Mouse (Mus musculus) liver (tissue): ENCODE results near the gene Fam168b.

Source experiments
- DNase-seq: peaks from one replicate; pipeline ENCODE4 v3.0.0-alpha.2; 2020; ENCODE audit warnings: mixed read lengths

The Fam168b gene

DNA sequence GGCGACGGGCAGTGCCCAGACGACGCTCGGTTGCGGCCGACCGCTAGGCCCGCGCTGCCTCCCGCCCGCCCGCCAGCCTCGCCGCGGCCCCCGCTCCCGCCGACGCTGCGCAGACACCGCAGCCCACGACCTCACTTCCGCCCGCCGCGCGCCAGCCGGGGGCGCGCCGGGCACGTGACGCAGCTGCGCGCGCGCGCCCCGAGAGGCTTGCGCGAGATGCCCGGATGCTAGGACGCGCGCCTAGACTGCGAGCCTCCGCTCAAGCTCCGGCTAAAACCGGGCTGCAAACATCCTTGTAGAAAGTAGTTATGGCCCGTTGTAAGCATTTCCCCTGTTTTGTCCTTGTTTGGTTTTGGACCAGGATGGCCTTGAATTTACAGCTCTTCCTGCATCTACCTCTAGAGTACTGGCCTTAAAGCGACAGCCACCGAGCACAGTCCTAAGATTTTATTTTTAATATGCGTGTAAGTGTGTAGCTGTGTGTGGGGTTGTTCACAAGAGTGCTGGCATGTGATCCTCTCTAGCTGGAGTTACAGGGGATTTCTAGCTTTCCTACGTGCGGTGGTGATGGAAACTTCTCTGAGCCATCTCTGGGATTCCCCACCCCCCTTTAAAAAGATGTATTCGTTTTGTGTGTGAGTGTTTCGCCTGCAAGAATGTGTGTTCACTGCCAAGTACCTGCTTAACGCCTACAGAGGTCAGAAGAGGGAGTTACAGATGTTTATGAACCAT is at the start of gene Fam168b:
Fam168b (minus strand) TSS at position 179 of the 732 bp plus-strand sequence.
- peak; percentile 88 for DNase-seq

DNA sequence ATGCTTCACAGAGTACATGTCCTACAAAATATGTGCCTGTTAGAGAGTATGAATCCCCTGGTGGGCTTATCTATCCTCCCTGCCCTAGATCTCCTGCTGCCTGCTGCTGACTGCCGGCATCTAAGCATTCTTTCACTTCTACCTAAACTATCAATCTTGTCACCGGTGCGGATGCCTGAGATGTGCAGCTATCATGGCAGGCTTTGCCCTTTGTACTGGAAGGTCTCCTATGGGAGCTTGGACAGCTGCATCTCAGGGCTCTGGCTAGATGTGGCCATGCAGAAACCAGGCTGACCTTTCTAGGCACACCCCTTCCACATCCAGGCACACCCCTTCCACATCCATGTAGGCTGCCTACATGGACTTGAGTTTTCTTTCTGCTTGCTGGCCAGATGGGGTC is 49.6 kb upstream of the Fam168b start:
- DNase-seq = no peak

DNA sequence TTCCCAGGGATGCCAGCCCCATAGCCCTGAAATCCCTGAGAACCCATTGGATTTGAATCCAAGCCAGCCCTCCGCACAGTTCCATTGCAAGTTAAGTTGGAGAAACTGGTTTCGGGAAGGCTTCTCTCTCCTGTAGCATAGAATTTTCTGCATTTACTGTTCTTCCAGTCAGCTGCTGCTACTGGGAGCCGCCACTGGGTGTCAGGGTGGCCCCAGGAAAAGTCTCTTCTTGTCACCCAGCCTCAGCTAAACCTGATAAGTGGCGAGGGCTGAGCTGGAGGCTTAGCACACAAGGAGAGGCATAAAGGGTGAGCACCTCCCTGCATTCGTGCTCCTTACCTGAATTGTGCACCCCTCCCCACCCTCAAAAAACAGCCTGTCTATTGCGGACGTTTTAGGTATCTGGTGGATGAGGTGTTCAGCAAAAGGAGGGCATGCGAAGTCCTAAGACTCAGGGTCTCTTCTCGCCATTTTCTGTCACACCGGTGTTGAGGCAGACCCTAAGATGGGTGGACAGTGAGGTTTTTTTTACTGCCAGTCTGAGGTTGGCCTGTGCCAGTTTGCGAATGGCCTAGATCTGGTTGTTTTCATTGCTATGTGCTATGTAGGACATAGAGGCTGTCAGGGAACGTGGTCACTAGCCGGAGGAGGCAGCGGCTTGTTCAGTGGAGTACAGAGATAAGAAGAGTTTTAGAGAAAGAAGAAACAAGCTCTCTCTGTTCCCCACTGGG is 48.9 kb upstream of the Fam168b start:
- peak; percentile 15 for DNase-seq

DNA sequence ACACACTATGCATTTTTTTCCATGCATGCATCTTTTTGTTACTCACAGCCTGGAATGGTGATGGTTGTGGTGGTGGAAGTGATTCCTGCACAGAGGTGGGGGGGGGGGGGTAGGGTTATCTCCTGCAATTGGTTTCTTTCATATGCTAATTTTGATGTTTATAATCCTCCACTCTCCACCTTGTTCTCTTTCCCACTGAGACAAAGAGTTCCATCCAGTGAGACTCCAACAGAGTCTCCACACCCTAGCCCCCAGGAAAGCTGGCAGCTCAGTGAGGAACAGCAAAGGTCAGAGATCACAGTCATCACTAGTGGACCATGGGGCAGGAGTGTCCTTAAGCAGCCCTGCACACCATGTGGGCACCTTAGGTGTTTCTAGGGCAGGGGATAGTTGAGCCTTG is 40.9 kb upstream of the Fam168b start:
- no peak for DNase-seq

DNA sequence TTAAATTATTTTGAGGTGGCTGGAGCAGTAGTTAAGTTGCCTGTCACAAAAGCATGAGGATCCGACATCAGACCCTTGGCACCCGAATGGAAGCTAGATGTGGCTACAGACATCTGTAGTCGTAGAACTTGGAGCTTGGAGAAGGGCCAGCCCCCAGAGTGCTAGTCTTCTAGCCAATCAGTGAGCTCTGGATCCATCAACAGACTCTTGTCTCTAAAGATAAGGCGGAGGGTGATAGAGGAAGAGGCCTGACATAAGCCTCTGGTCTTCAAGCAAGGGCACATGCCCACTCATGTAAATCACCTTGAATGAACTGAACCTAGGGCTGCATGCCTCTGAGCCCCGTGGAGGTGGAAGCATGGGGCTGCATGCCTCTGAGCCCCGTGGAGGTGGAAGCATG is 36.7 kb upstream of the Fam168b start:
- DNase-seq = no peak

DNA sequence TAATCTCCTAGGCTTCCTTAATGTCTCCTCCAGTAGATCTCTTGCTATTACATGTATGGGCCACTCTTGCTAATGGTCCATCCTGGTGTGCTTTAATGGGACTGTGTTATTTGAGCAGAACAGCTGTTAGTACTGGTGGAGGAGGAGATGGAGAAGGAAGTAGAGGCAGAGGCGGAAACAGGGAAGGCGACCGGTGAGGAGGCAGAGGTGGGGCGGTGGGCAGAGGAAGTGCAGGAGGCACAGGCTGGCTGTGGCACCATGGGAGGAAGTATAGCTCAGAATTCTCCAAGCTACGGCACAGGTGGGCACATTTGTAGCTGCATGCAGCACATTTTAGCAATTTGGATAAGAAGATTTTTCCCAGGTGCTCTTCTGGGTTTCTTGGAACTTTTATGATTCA is 30.7 kb upstream of the Fam168b start:
- no peak for DNase-seq

DNA sequence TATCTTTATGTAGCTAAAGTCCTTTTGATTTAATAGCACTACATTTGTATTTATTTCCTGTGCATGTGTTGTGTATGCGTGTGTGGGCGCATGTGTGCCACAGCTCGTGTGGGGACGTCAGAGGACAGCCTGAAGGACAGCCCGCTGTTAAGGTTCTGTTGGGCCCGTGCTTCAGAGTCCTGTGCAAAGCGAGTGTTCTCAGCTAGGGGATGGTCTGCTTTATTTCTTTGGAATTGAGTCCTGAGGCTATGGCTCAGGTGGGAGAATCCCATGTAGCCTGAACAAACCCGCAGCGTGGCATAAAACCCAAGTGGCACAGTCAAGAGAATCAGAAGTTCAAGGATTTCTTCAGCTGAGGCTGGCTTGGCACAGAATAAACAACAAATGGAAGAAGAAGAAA is 28.3 kb upstream of the Fam168b start:
- DNase-seq = no peak

DNA sequence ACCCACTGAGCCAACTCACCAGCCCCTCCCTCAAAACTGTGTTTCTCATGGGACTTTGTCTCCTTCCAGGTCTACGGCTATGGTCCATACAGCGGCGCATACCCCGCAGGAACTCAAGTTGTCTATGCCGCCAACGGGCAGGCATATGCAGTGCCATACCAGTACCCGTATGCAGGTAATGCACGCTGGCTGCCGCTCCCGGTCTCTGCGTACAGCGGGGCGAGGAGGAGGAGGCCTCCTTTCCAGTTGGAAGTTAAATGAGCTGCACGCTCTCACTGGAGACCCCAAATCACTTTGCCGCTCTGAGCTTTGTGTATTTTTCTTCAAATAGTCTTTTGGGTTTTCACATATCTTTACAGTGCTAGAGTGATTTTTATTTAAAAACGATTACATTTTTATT is 26.4 kb upstream of the Fam168b start:
- no peak for DNase-seq

DNA sequence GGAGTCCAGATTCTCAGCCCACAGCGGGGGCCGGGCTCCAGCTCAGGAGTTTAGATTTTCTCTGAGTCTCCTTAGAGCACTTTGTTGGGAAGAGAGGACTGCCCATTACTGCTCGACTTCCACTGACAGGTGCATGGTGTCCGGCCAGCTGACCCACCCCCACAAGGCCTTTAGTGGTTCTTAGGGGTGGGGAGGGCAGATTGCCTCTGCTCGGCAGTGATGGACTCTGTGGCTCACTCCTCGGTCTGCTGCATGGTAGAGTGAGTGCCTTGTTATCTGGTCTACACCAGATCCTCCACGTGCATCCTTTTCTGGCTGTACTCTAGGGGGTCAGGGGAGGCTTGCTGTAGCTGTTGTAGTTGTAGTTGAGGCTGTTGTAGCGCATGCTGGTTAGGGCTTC is 25.5 kb upstream of the Fam168b start:
- no peak for DNase-seq

DNA sequence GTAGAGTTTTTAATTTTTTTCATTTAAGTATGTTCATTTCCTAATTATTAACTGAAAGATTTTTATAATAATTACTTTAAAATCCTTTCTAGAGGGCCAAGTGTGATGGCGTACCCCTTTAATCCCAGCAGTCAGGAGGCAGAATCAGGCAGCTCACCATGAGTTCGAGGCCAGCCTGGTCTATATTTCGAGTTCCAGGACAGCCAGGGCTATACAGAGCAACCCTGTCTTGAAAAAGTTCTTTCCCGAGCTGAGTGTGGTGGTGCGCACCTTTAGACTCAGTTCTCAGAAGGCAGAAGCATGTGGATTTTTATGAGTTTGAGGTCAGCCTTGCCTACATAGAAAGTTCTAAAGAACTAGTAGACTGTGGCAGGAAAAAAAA is 24.7 kb upstream of the Fam168b start:
- no peak for DNase-seq

DNA sequence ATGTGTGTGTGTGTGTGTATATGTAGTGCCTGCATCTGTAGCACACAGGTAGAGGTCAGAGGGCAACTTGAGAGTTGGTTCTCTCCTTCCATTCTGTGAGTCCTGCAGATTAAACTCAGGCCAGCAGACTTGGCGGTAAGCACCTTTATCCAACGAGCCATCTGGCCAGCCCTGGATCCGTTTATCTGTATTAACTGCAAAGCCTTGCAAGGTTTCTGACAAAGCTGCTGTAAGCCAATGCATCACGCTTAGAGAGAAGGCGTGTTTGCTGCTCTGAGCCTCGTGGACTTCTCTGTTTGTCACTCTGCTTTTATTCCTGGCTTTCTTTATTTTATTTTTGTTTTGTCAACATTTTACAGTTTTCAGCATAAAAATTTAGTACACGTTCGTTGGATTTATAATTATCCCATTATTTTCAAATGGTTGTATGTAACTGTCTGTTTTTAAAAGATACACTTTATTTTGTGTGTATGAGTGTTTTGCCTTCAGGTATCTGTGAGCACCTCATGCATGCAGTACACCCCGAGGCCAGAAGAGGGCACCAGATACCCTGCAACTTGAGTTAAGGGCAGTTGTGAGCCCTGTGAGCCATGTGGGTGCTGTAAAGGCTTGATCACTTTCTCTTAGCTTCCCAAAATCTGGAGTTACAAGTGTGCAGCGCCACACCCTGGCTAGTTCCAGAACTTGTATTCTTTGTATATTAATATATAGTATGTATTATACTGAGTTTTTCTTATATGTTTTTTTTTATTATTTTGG is 24.1 kb upstream of the Fam168b start:
- peak; percentile 87 for DNase-seq

DNA sequence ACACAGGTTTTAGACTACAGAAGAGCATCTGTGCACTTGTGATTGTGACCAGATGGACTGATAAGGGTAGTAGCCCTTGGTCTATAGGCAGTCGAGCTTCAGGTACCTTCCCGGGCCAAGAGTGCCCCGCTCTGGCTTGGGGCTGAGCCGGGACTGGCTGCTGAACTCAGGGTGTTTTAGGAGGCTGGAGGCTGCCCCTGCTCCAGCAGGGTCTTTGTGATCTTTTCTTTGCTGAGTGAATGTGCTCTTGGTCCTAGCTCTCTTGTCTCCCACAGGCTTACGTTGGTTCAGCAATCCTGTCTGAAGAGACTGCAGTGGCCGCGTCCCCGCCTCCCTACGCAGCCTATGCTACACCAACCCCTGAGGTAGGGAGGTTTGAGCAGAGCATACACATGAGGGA is 23.0 kb upstream of the Fam168b start:
- DNase-seq = no peak

DNA sequence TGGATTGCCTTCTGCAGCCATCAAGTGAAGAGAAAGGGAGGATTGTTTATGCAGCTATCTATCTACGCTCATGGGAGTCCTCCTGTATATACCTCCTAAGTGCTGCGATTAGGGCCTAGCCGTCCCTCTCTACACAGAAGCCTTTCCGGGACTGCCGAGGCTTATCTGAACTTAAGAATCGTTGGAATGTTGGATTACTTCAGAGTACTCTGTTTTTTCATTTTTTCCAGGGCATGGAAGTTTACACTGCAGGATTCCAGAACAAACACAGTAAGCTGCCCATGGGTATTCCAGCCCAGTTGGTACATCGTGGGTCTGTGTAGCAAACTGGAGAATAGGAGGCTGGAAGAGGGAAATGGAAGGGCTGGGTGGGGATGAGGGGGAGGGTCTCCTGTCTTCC is 21.4 kb upstream of the Fam168b start:
- no peak for DNase-seq

DNA sequence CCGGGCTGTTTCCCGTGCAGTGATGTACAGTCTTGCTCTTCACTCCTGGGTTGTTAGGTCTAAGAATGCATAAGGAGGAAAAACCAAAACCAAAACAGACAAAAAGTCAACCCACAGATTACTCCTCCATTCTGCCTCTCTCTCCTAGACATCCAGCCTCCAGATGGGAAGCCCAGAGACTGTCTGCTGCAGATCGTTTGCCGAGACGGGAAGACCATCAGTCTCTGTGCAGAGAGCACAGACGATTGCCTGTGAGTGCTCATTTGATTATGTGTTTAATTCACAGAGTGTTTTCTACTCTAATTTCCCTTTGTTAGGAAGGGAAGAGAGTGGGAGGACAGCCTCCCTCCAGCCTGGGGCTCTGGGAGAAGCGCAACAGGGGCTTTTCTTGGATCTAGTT is 20.5 kb upstream of the Fam168b start:
- DNase-seq = no peak

DNA sequence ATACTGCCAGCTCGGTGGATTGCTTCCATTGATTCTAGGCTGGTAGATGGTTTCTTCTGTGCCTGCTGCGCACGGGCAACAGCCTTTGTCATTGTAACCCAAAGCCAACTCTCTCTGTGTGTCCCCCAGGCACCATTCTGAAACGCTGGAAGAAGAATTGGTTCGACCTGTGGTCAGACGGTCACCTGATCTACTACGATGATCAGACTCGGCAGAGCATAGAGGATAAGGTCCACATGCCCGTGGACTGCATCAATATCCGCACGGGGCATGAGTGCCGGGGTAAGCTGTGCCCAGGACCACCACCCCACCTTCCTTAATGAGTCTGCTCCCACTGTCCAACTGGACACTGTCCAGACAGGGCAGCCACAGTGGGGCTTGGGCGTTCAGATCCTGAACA is 20.0 kb upstream of the Fam168b start:
- no peak for DNase-seq

DNA sequence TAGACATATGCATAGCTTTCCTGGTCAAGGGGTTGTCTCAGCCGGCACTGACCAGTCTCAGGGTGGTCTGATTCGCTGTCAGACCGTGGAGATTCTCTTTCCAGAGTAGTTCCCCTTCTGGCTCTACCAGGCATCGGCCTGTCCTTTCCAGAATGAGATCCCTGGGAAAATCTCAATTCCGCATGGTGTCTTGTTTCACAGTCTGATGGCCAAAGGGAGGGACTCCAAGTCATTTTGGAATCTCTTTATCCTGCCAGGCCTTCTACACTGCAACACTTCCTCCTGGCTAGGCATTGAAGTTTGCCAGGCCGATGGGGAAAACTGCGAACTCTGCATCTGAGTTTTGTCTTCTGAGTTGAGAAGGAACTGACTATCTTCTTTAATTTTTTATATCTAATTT is 17.3 kb upstream of the Fam168b start:
- no peak for DNase-seq

DNA sequence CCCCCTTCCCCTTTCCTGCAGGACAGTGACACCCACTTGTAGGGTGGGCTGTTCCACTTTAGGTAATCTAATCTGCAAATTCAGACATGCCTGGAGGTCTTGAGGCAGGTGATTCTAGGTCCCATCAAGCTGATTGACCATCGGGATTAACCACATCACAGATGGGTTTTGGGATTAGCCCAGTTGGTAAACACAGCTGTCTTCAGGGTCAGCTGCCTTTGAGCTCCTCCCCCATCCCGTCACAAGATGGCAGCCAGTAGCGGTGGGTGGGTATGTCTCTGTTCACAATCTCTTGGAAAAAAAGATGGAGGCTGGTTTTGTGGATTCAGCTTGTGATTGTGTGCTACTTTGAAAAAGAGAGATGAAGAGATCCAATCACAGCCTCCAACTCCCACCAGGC is 16.9 kb upstream of the Fam168b start:
- no peak for DNase-seq

DNA sequence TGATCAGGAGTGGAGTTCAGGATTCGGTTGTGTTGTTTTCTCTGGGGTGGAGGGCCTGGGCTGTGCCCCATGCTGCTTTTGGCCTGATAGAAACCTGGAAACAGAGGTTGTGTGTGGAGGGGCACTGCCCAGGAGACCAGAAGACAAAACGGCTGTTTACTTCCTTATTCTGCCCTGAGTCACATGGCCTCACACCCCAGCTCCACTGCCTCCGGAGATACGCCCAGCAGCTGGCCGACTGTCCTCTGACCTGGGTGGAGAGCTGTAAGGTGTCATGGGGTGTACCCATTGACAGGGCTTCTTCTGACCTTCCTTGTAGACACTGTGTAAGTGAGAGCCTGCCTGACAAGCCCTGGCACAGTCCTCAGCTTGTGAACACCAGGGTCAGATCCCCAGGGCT is 15.8 kb upstream of the Fam168b start:
- DNase-seq = no peak

DNA sequence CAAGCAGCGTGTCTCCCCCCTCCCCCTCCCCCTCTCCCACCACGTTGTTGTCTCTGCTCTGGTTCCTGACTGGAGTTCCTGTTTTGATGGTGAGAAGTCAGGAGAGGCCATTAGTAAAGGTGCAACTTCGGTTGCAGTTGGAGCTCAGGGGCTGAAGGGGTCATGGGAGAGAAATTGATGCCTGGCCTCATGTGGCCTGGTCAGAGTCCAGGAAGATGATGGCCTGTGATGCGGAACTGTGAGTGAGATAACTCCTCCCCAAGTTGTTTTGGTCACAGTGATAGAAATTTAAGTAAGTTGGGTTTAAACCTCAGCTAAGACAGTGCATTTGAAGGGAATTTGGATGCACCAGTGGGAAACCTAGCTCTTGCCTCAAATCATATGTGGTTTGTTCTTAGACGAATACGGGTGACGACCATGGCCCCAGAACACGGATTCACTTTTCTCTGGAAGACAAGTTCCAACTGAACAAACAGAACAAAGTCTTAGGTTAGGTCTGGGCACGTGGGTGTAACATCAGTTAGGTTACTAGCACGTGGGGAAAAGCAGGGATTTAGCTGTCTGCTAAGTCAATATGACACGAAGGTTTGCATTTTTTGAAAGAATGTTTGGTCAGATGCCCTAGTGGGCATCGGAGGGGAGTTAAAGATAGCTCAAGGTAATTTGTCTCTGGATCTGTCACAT is 12.3 kb upstream of the Fam168b start:
- DNase-seq = no peak

DNA sequence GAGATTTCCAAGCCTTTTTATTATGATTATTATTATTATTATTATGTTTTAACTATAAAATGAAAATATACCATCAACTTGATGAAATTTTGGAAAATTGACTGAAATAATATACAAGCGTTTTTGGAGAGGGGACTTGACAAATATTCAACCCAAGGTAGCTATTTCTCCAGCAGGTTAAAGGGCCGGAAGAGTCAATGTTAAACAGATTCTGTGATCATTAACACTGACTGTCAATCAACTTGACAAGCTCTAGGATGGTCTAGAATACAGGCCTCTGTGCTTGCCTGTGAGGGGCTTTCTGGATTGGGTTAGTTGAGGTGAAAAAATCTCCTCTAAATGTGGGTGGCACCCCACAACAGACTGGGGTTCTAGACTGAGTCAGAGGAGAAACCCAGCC is 10.9 kb upstream of the Fam168b start:
- no peak for DNase-seq

DNA sequence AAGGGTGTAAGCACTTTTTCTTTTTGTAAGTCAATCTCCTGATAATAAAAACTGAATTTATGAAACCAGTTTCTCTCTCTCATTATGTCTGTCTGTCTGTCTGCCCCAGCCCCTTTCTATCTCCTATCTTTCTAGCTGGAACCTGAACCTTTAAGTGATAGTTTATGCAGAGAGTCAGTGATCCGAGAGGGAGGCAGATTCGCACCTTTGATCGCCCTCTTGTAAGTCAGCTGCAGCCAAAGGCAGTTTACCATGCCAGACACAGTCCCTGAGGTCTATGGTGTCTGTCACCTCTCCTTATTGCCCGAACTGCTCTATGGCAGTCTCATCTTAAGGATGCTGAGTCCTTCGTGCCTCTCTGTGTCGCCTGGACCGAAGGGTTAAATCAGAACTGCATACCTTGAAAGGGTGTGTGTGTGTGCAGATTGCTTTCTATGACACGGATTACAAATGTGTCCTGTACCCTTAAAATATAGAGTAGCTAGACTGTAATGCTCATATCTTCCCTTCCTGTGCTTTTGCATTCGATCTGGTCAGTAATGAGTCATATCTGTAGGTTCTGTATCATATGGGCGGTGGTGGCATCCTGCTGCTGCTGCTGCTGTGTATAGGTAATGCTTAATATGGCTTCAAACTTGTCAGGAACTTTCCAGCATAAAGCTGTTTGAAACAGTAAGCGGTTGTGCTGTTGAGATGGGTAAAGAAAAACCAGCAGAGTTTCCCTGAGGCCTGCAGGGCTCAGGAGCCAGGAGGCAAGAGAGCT is 9.4 kb upstream of the Fam168b start:
- no peak for DNase-seq

DNA sequence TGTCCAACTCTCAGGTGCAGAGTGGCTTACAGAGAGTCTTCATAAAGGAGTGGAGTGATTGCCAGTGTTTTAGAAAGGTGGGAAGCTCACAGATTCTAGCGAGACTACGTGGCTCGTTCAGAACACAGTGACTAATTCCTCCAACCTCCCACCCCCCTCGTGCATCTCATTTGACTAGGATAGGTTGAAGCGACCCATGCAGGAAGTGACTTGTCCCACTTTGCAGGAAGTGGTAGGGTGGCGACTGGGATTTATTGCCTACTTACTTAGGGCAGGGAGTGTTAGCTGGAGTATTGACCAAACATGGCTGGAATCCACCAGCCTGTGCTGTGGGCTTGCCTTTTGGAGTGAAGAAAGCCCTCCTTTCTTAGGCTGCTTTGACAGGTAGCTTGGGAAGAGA is 8.7 kb upstream of the Fam168b start:
- DNase-seq = no peak
